Mouse (Mus musculus): ENCODE data around the gene Zc3h4. TPM values are rescaled to one million over a fixed set of nuclear protein-coding genes. Genes with fewer than 3 reads are reported as not detected.
A peak's percentile ranks its signal among the peaks of the same experiment; 100 is the strongest.

The Zc3h4 gene
- polyA plus RNA-seq, 1 experiment from 2014 or later = 10.4 TPM

DNA sequence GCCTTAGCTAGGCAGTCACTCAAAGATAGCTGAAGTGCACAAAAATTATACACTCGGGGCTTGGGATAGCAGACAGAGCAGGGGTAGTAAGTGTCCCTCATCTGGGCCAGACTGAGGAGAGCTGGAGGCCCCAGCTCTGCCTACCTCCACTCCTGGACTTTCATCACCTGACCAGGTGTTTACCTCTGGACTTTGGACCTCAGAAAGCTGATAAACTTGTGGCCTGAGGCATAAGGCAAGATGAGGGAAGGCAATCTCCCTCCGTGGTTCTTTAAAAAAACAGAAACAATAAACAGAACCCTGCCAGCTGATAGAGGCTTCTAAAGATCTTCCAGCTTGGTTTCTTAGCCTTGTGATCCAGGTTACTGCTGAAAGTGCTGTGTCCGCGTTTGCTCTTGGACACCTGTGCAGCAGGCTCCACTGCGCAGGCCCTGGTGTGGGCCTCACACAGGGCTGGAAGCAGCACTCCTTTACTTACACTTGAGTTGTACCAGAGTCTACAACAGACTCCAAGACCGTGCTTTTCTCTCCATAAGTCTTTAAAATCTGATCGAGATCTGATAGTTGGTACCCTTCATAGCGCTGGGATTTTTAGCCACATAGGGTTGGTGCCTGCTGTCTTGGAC, 19.9 kb downstream of the Zc3h4 start:
- H3K27me3 ChIP-seq (ENCODE audit: control insufficient read depth, insufficient read depth, low read length) = no peaks in the 10 kb centered on the region
- H3K36me3 ChIP-seq (ENCODE audit: control insufficient read depth, insufficient read depth, low read length) = peaks cover 55% of the 10 kb centered on the region
- H3K4me1 ChIP-seq (ENCODE audit: control insufficient read depth, insufficient read depth, low read length) = no peaks in the 10 kb centered on the region
- WGBS = 80% methylated on average over 8 of the region's 8 CpGs
- peak; percentile 73 for ATAC-seq (ENCODE audit: insufficient read depth, low FRiP score)
- H3K9ac ChIP-seq (ENCODE audit: low read length) = no peak overlapping the region
- no peak overlapping the region for H3K4me2 ChIP-seq (ENCODE audit: low read depth, low read length)
- H3K9me3 ChIP-seq (replicated peaks; ENCODE audit: control insufficient read depth, low read length) = no peaks in the 10 kb centered on the region
- H3K27ac ChIP-seq (ENCODE audit: low read length) = peak overlapping the region; percentile 32
- H3K4me3 ChIP-seq (replicated peaks; ENCODE audit: low read length) = no peak overlapping the region

DNA sequence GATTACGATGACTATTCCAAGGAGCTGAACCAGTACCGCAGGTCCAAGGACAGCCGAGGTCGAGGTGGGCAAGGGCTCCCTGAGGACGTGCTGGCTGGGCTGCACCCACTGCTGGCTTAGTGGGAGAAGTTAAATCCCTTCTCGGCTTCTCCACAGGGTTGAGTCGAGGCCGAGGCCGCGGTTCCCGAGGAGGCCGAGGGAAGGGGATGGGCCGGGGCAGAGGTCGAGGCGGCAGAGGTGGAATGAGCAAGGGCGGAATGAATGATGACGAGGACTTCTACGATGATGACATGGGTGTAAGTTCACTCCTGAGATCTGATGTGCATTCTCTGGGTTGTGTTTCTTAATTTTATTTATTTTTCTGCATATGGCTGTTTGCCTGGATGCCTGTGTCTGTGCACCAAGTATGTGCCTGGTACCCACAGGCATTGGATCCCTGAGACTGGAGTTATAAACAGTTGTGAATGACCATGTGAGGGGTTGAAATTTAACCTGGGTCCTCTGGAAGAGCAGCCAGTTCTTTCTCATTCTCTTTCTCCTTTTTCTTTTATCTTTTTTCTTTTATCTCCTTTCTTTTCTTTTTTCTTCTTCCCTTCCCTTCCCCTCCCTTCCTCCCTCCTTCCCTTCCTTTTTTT, 21.6 kb downstream of the Zc3h4 start:
- Histone ChIP-seq H3K27me3 (ENCODE audit: control insufficient read depth, insufficient read depth, low read length) (no peaks in the 10 kb centered on the region), H3K9me3 (replicated peaks; ENCODE audit: control insufficient read depth, low read length) (no peaks in the 10 kb centered on the region), H3K4me2 (ENCODE audit: low read depth, low read length) (no peak overlapping the region), H3K9ac (ENCODE audit: low read length) (no peak overlapping the region), H3K36me3 (ENCODE audit: control insufficient read depth, insufficient read depth, low read length) (peaks cover 61% of the 10 kb centered on the region), H3K27ac (ENCODE audit: low read length) (no peak overlapping the region), H3K4me3 (replicated peaks; ENCODE audit: low read length) (no peak overlapping the region), H3K4me1 (ENCODE audit: control insufficient read depth, insufficient read depth, low read length) (no peaks in the 10 kb centered on the region)
- ATAC-seq (ENCODE audit: insufficient read depth, low FRiP score) = no peak
- WGBS = 83% methylated on average over 18 of the region's 18 CpGs

DNA sequence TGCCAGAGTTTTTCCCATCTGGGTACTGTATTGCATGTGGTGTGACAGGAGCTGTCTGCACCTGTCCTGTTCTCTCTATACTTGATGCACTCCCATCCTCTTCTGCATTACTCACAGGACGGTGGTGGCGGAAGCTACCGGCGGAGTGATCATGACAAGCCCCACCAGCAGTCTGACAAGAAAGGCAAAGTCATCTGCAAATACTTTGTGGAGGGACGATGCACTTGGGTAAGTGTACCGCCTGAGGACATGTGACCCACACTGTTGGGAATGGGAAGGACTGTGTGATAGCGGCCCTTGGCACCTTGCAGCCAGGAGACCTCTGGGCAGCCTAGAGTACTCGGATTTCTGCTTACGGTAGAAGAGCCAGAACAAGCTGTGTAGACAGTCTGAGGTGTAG, 23.0 kb downstream of the Zc3h4 start:
- no peak overlapping the region for H3K4me2 ChIP-seq (ENCODE audit: low read depth, low read length)
- ATAC-seq (ENCODE audit: insufficient read depth, low FRiP score) = no peak
- no peak overlapping the region for H3K9ac ChIP-seq (ENCODE audit: low read length)
- no peaks in the 10 kb centered on the region for H3K9me3 ChIP-seq (replicated peaks; ENCODE audit: control insufficient read depth, low read length)
- no peaks in the 10 kb centered on the region for H3K27me3 ChIP-seq (ENCODE audit: control insufficient read depth, insufficient read depth, low read length)
- 88% methylated on average over 9 of the region's 9 CpGs for WGBS
- H3K4me1 ChIP-seq (ENCODE audit: control insufficient read depth, insufficient read depth, low read length) = no peaks in the 10 kb centered on the region
- no peak overlapping the region for H3K4me3 ChIP-seq (replicated peaks; ENCODE audit: low read length)
- peaks cover 57% of the 10 kb centered on the region for H3K36me3 ChIP-seq (ENCODE audit: control insufficient read depth, insufficient read depth, low read length)
- H3K27ac ChIP-seq (ENCODE audit: low read length) = no peak overlapping the region

DNA sequence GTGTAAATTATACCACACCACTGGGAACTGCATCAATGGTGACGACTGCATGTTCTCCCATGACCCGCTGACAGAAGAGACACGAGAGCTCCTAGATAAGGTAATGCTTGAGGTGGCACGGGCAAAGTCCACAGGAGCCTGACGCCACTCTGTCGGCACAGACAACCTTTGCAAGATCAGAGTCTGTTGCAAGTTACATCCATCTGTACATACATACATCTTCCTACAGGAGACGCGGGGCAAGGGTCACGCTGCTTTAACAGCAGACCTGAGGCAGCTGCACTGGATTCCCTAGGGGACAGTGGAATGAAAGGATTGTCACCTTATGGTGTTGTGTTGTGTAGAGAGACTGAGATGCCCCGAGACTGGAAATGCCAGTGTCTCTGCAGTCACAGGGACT, 25.0 kb downstream of the Zc3h4 start:
- ATAC-seq (ENCODE audit: insufficient read depth, low FRiP score) = peak; percentile 14; the same call in 1 of the 2 replicates

DNA sequence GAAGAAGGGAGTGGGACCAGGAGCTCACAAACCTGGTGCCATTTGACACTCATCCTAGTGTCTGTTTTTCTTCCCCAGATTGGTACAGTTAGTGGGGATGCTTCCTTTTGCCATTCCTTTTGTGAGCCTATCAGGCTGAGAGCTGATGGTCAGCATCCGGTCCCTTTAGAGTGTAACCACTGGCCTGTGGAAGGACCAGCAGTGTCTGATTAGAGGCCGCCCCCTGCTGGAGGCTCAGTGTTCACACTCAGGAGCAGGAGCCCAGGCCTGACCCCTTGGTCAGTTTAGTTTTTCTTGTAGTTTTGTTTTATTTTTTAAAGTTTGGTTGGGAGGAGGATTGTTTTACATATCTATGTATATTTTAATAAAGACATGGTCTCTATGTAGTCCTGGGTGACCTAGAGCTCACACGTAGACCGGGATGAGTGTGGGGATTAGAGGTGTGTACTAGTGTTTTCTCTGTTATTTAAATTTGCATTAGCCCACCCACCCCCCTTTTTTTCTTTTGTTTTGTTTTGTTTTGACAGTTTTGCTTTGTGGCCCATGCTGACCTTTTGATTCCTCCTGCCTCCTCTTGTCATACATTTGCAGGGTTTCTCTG, 25.5 kb downstream of the Zc3h4 start:
- H3K4me3 ChIP-seq (replicated peaks; ENCODE audit: low read length) = no peak overlapping the region
- peak; percentile 64; the same call in 1 of the 2 replicates for ATAC-seq (ENCODE audit: insufficient read depth, low FRiP score)
- no peak overlapping the region for H3K4me2 ChIP-seq (ENCODE audit: low read depth, low read length)
- no peaks in the 10 kb centered on the region for H3K9me3 ChIP-seq (replicated peaks; ENCODE audit: control insufficient read depth, low read length)
- H3K36me3 ChIP-seq (ENCODE audit: control insufficient read depth, insufficient read depth, low read length) = peaks cover 65% of the 10 kb centered on the region
- H3K27me3 ChIP-seq (ENCODE audit: control insufficient read depth, insufficient read depth, low read length) = no peaks in the 10 kb centered on the region
- no peak overlapping the region for H3K27ac ChIP-seq (ENCODE audit: low read length)
- no peak overlapping the region for H3K9ac ChIP-seq (ENCODE audit: low read length)
- H3K4me1 ChIP-seq (ENCODE audit: control insufficient read depth, insufficient read depth, low read length) = no peaks in the 10 kb centered on the region
- WGBS = 54% methylated on average over 4 of the region's 4 CpGs

More for the DNA sequence above, 25.0 kb downstream of the Zc3h4 start:
- Histone ChIP-seq H3K4me2 (ENCODE audit: low read depth, low read length) (no peak overlapping the region), H3K36me3 (ENCODE audit: control insufficient read depth, insufficient read depth, low read length) (peaks cover 67% of the 10 kb centered on the region), H3K27me3 (ENCODE audit: control insufficient read depth, insufficient read depth, low read length) (no peaks in the 10 kb centered on the region), H3K4me3 (replicated peaks; ENCODE audit: low read length) (no peak overlapping the region), H3K9me3 (replicated peaks; ENCODE audit: control insufficient read depth, low read length) (no peaks in the 10 kb centered on the region), H3K9ac (ENCODE audit: low read length) (no peak overlapping the region), H3K27ac (ENCODE audit: low read length) (no peak overlapping the region), H3K4me1 (ENCODE audit: control insufficient read depth, insufficient read depth, low read length) (no peaks in the 10 kb centered on the region)
- 88% methylated on average over 10 of the region's 10 CpGs for WGBS

DNA sequence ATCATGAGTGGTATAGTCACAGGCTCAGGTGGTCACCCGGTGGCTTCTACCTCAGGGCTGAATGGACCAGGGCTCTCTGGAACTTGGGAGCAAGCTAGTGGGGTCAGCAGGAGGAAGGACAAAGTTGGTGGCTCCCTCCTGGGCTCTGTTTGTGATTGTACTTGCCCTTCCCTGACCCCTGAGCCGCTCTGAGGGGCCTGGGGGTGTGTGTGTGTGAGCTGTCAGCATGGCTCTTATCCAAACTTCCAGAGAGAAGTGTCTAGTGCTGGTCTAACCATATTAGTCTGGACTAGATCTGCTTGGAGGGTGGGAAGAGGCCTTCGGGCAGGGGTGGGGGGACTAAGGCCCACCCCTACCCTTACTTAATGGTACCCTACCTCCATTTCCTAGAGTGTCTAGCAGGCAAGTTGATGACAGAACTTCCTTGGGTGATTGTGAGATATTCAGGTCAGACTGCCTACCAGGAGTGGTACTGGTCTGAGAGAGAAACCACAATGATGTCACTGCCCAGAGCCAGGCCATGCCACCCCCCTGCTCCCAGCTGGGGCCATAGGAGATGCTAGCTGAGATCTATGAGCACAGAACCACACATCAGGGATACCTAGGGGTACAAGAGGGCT, 32.8 kb downstream of the Zc3h4 start:
- no peak for ATAC-seq (ENCODE audit: insufficient read depth, low FRiP score)
- no peak overlapping the region for H3K9ac ChIP-seq (ENCODE audit: low read length)
- peaks cover 52% of the 10 kb centered on the region for H3K36me3 ChIP-seq (ENCODE audit: control insufficient read depth, insufficient read depth, low read length)
- no peaks in the 10 kb centered on the region for H3K27me3 ChIP-seq (ENCODE audit: control insufficient read depth, insufficient read depth, low read length)
- no peak overlapping the region for H3K4me2 ChIP-seq (ENCODE audit: low read depth, low read length)
- no peaks in the 10 kb centered on the region for H3K4me1 ChIP-seq (ENCODE audit: control insufficient read depth, insufficient read depth, low read length)
- no peak overlapping the region for H3K27ac ChIP-seq (ENCODE audit: low read length)
- no peak overlapping the region for H3K4me3 ChIP-seq (replicated peaks; ENCODE audit: low read length)
- H3K9me3 ChIP-seq (replicated peaks; ENCODE audit: control insufficient read depth, low read length) = no peaks in the 10 kb centered on the region
- WGBS = 80% methylated on average over 3 of the region's 3 CpGs

DNA sequence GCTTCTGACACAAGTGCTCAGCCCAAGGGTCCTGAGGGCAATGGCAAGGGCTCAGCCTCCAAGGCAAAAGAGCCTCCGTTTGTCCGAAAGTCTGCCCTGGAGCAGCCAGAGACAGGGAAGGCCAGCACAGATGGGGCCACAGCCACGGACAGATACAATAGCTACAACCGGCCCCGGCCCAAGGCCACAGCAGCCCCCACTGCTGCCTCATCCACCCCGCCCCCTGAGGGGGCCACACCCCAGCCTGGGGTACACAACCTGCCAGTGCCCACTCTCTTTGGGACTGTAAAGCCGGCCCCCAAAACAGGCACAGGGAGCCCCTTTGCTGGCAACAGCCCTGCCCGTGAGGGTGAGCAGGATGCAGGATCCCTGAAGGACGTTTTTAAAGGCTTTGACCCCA, 34.4 kb downstream of the Zc3h4 start:
- no peaks in the 10 kb centered on the region for H3K4me1 ChIP-seq (ENCODE audit: control insufficient read depth, insufficient read depth, low read length)
- no peak overlapping the region for H3K4me3 ChIP-seq (replicated peaks; ENCODE audit: low read length)
- WGBS = 80% methylated on average over 9 of the region's 9 CpGs
- no peak overlapping the region for H3K9ac ChIP-seq (ENCODE audit: low read length)
- H3K36me3 ChIP-seq (ENCODE audit: control insufficient read depth, insufficient read depth, low read length) = peaks cover 39% of the 10 kb centered on the region
- ATAC-seq (ENCODE audit: insufficient read depth, low FRiP score) = no peak
- H3K27ac ChIP-seq (ENCODE audit: low read length) = no peak overlapping the region
- H3K9me3 ChIP-seq (replicated peaks; ENCODE audit: control insufficient read depth, low read length) = no peaks in the 10 kb centered on the region
- H3K27me3 ChIP-seq (ENCODE audit: control insufficient read depth, insufficient read depth, low read length) = no peaks in the 10 kb centered on the region
- H3K4me2 ChIP-seq (ENCODE audit: low read depth, low read length) = no peak overlapping the region

DNA sequence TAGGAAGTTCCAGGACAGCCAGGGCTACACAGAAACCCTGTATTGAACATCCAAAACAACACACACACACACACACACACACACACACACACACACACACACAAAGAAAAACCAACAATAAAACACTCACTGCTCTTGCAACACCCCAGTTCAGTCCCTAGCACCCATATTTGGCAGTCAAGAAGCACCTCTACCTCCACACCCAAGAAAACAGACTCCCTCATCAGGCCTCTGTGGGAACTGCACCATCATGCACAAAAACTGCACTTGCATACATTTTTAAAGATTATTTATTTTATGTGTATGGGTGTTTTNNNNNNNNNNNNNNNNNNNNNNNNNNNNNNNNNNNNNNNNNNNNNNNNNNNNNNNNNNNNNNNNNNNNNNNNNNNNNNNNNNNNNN, 40.5 kb downstream of the Zc3h4 start:
- Histone ChIP-seq H3K27me3 (ENCODE audit: control insufficient read depth, insufficient read depth, low read length) (no peaks in the 10 kb centered on the region), H3K9ac (ENCODE audit: low read length) (no peak overlapping the region), H3K9me3 (replicated peaks; ENCODE audit: control insufficient read depth, low read length) (no peaks in the 10 kb centered on the region), H3K4me1 (ENCODE audit: control insufficient read depth, insufficient read depth, low read length) (no peaks in the 10 kb centered on the region), H3K4me3 (replicated peaks; ENCODE audit: low read length) (no peak overlapping the region), H3K4me2 (ENCODE audit: low read depth, low read length) (no peak overlapping the region), H3K27ac (ENCODE audit: low read length) (no peak overlapping the region), H3K36me3 (ENCODE audit: control insufficient read depth, insufficient read depth, low read length) (no peaks in the 10 kb centered on the region)
- no peak for ATAC-seq (ENCODE audit: insufficient read depth, low FRiP score)

DNA sequence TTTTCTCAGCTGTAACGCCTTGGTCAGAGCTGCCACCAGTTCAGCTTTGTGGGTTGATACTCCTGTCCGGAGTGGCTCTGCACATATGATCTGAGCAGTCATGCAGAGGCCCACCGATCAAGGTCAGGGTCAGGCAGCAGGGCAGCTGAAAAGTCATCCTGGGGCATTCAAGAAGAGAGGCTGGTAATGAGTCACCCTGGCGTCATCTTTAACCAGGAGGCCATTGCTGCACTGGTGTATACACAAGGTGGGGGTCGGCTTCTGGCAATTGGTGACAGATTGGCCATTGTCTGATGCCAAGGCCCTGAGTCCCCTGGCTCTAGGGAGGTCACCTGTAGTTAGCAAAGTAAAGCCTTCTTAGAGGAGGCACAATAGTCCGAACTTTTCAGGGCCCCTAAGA, 50.9 kb downstream of the Zc3h4 start:
- no peaks in the 10 kb centered on the region for H3K36me3 ChIP-seq (ENCODE audit: control insufficient read depth, insufficient read depth, low read length)
- H3K4me2 ChIP-seq (ENCODE audit: low read depth, low read length) = no peak overlapping the region
- 63% methylated on average over 6 of the region's 6 CpGs for WGBS
- H3K4me1 ChIP-seq (ENCODE audit: control insufficient read depth, insufficient read depth, low read length) = peaks cover 6% of the 10 kb centered on the region
- no peak overlapping the region for H3K4me3 ChIP-seq (replicated peaks; ENCODE audit: low read length)
- no peak overlapping the region for H3K9ac ChIP-seq (ENCODE audit: low read length)
- no peaks in the 10 kb centered on the region for H3K27me3 ChIP-seq (ENCODE audit: control insufficient read depth, insufficient read depth, low read length)
- H3K9me3 ChIP-seq (replicated peaks; ENCODE audit: control insufficient read depth, low read length) = no peaks in the 10 kb centered on the region
- ATAC-seq (ENCODE audit: insufficient read depth, low FRiP score) = no peak
- no peak overlapping the region for H3K27ac ChIP-seq (ENCODE audit: low read length)

All from stomach, embryonic 16.5 days (tissue).